8 mouse cellular contexts compared by ENCODE assay signal in genomic region chr10:127642772-127643552, GRCm38 (mm10). TPM values are rescaled to one million over a fixed set of nuclear protein-coding genes. Genes with fewer than 3 reads are reported as not detected.
DNase-seq lines count a peak whose midpoint lies in the region; ATAC-seq and TF ChIP-seq lines count a peak whose summit lies in the region.

Gene Stat6, plus strand, starts transcription at chr10:127642986.

- peak within 1 kb of the TSS; percentile 86 for H3K27ac ChIP-seq in embryonic facial prominence, embryonic 10.5 days (replicated peaks)
- H3K27ac ChIP-seq in kidney, adult 2 months (ENCODE audit: insufficient read depth, low read depth, low read length), result peak within 1 kb of the TSS; percentile 83
- H3K27ac ChIP-seq in liver, embryonic 16.5 days (ENCODE audit: low read length), result peak within 1 kb of the TSS; percentile 89
- H3K27ac ChIP-seq in neural tube, embryonic 11.5 days (ENCODE audit: low read depth, low read length), result peak within 1 kb of the TSS; percentile 49; the same call in 1 of the 2 replicates

- H3K4me2 ChIP-seq in liver, embryonic 16.5 days (ENCODE audit: low read depth, low read length), result peak within 1 kb of the TSS; percentile 94
- peak within 1 kb of the TSS; percentile 50 for H3K4me2 ChIP-seq in neural tube, embryonic 11.5 days (ENCODE audit: low read depth)

- H3K27me3 ChIP-seq in embryonic facial prominence, embryonic 10.5 days (replicated peaks; ENCODE audit: low read depth, poor library complexity, severe bottlenecking), result peaks cover 33% of the 10 kb centered on the region
- H3K27me3 ChIP-seq in kidney, adult 2 months (replicated peaks; ENCODE audit: control insufficient read depth, insufficient read depth, low read length), result no peaks in the 10 kb centered on the region
- H3K27me3 ChIP-seq in liver, embryonic 16.5 days (ENCODE audit: control insufficient read depth, insufficient read depth, low read depth, low read length), result no peaks in the 10 kb centered on the region
- H3K27me3 ChIP-seq in neural tube, embryonic 11.5 days (ENCODE audit: control insufficient read depth, insufficient read depth, low read length), result peaks cover 10% of the 10 kb centered on the region

- no peak for TF ChIP-seq CTCF in kidney, adult 2 months (conservative IDR thresholded peaks at IDR 0.05; ENCODE audit: insufficient read depth, insufficient read length, low read depth, low read length)

- H3K9ac ChIP-seq in liver, embryonic 16.5 days (ENCODE audit: low read depth, low read length), result peak within 1 kb of the TSS; percentile 68
- peak within 1 kb of the TSS; percentile 54 for H3K9ac ChIP-seq in neural tube, embryonic 11.5 days (ENCODE audit: low read length)

- H3K4me1 ChIP-seq in embryonic facial prominence, embryonic 10.5 days, result peaks cover 29% of the 10 kb centered on the region
- H3K4me1 ChIP-seq in kidney, adult 2 months (ENCODE audit: control insufficient read depth, insufficient read depth, low read length), result peaks cover 9% of the 10 kb centered on the region; the same call in 1 of the 2 replicates
- H3K4me1 ChIP-seq in liver, embryonic 16.5 days (ENCODE audit: control insufficient read depth, low read depth, low read length), result peaks cover 20% of the 10 kb centered on the region
- H3K4me1 ChIP-seq in neural tube, embryonic 11.5 days (ENCODE audit: control insufficient read depth, insufficient read depth, low read length), result 0 out of 2 replicates have a peak, but pooled peaks cover 9% of the 10 kb centered on the region

- ATAC-seq in liver, embryonic 16.5 days (ENCODE audit: low read depth), result peak; percentile 68
- ATAC-seq in neural tube, embryonic 11.5 days (ENCODE audit: insufficient read depth, low FRiP score, low TSS enrichment), result 0 out of 2 replicates have a peak, but pooled peaks have one; percentile 45

- no peaks in the 10 kb centered on the region for H3K36me3 ChIP-seq in embryonic facial prominence, embryonic 10.5 days (replicated peaks)
- no peaks in the 10 kb centered on the region for H3K36me3 ChIP-seq in kidney, adult 2 months (ENCODE audit: control insufficient read depth, insufficient read depth, low read length)
- no peaks in the 10 kb centered on the region for H3K36me3 ChIP-seq in liver, embryonic 16.5 days (ENCODE audit: control insufficient read depth, insufficient read depth)
- H3K36me3 ChIP-seq in neural tube, embryonic 11.5 days (ENCODE audit: control insufficient read depth, insufficient read depth, low read length), result no peaks in the 10 kb centered on the region

- H3K9me3 ChIP-seq in embryonic facial prominence, embryonic 10.5 days, result no peaks in the 10 kb centered on the region
- H3K9me3 ChIP-seq in liver, embryonic 16.5 days (replicated peaks; ENCODE audit: control insufficient read depth, low read length), result no peaks in the 10 kb centered on the region
- no peaks in the 10 kb centered on the region for H3K9me3 ChIP-seq in neural tube, embryonic 11.5 days (ENCODE audit: control insufficient read depth, low read length)

- 3% methylated on average over 37 of the region's 37 CpGs for WGBS in embryonic facial prominence, embryonic 10.5 days
- WGBS in kidney, adult 2 months, result 3% methylated on average over 37 of the region's 37 CpGs
- 1% methylated on average over 37 of the region's 37 CpGs for WGBS in liver, embryonic 16.5 days (ENCODE audit: insufficient replicate concordance)
- WGBS in neural tube, embryonic 11.5 days, result 8% methylated on average over 37 of the region's 37 CpGs

- peak within 1 kb of the TSS; percentile 56 for H3K4me3 ChIP-seq in embryonic facial prominence, embryonic 10.5 days
- H3K4me3 ChIP-seq in kidney, adult 2 months (ENCODE audit: insufficient read depth, low read depth, low read length), result peak within 1 kb of the TSS; percentile 79
- H3K4me3 ChIP-seq in liver, embryonic 16.5 days (ENCODE audit: low read depth, low read length), result peak within 1 kb of the TSS; percentile 64
- peak within 1 kb of the TSS; percentile 32 for H3K4me3 ChIP-seq in neural tube, embryonic 11.5 days (ENCODE audit: low read depth, low read length)

- peak; percentile 58 for TF ChIP-seq POLR2A in kidney, adult 2 months (IDR thresholded peaks at IDR 0.05; ENCODE audit: low read depth, low read length)

- DNase-seq in B cell, adult 2 months, result peak; percentile 89 to 90
- peak; percentile 84 for DNase-seq in adipocyte (ENCODE audit: low spot score)
- DNase-seq in embryonic facial prominence, embryonic 10.5 days (ENCODE audit: low spot score), result peak; percentile 69
- peak; percentile 86 for DNase-seq in heart, adult 8-10 months (ENCODE audit: low spot score)
- peak; percentile 91 for DNase-seq in kidney, adult 2 months
- DNase-seq in neural tube, embryonic 11.5 days (ENCODE audit: low spot score), result peak; percentile 52
- DNase-seq in thymus, postnatal 10 days (ENCODE audit: low spot score in 2 of 2), result peak; percentile 79 to 81

RNA-seq across cellular contexts. Expression of gene Stat6, which starts in this region (rescaled TPM):
- 10.4 and 11.5 TPM in 2 replicates for polyA plus RNA-seq in embryonic facial prominence, embryonic 10.5 days (2016; fragmentation: Nextera tagmentation; extraction: Ambion mirVana)
- 10 to 100 TPM; 38.4 to 43.7 (median 43.2) TPM for total RNA-seq in heart, adult 8-10 months (2022)
- polyA plus RNA-seq in kidney, adult 2 months (2012; rRNA removed), result 70.2 and 72.1 TPM in 2 replicates
- 14.8 and 17.7 TPM in 2 replicates for polyA plus RNA-seq in liver, embryonic 16.5 days (2015; fragmentation: Nextera tagmentation; extraction: Ambion mirVana)
- polyA plus RNA-seq in neural tube, embryonic 11.5 days (2014; fragmentation: Nextera tagmentation; extraction: Ambion mirVana), result 6.1 and 6.8 TPM in 2 replicates

Comparison
In these comparisons a context has a peak if more than half of its experiments do, and no peak if none do; other contexts are left out.
1. Peak in every context shown above with its lines: DNase-seq, ATAC-seq, H3K4me3 ChIP-seq and H3K27ac ChIP-seq.